Mouse (Mus musculus): ENCODE measurements at regions not wholly inside any gene's neighbourhood (a gene's known extent, or its start where the extent isn't known, plus 50 kb on each side); places are given as distances from the start of the nearest gene placed in this dataset.

GRCm38 (mm10) chr1:183963286-183963685 is 49.8 kb upstream of the Dusp10 start:
- WGBS, result 75% methylated on average over 4 of the region's 4 CpGs
- no peak for ATAC-seq (ENCODE audit: insufficient number of reproducible peaks, low FRiP score)
- Histone ChIP-seq H3K4me2 (no peak overlapping the region), H3K9me3 (replicated peaks) (no peaks in the 10 kb centered on the region), H3K36me3 (no peaks in the 10 kb centered on the region), H3K4me1 (replicated peaks) (no peaks in the 10 kb centered on the region), H3K27ac (ENCODE audit: poor library complexity, severe bottlenecking) (no peak overlapping the region), H3K27me3 (replicated peaks) (no peaks in the 10 kb centered on the region), H3K9ac (no peak overlapping the region), H3K4me3 (no peak overlapping the region)
